Mouse (Mus musculus): ENCODE measurements around the gene Lrpprc.

Lrpprc gene

DNA sequence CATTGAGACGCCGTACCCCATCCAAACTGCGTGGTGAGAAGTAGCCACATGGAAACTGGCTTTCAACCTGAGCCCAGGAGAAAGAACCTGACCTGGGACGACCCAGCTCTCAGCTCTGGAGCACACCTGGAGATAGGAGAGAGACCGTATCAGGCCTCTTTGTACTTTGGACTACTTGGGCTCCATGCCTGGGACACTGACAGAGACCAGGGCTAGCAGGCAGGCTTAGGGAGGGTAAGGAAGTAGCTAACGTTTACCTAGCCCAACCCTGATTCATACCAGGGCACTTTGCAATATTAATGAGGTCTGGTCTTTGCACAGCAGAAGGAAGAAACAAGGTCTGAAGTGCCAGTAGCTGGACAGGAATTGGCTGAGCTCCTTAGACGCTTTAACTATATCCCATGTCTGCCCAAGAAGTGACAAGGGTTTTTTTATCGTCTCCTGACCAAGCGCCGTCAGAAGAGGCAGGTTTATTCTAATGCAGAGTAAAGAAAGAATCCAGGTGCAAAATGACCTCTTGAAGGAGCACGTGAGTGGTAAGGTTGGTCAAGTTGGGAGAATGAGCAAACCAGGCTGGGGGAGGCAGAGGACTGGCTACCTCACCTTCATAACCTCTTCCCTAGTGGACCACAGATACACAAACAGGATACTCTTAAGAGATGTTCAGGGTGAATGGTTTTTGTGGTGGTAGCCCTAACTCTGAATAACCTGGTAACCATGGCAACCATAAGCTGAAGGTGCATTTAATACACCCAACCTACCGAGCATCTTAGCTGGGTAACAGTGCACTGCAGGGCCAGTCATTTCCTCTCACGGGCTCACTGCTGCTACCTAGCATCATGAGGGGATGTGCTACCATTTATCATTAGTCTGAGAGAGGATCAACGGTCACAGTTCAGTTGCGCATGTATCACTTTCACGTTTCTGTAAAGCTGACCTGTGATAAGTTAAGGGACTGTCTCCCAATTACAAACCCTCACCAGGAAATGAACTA is 117.9 kb downstream of the Lrpprc start:
- in situ Hi-C loops (cut with MseI, MboI), result no loop called here

DNA sequence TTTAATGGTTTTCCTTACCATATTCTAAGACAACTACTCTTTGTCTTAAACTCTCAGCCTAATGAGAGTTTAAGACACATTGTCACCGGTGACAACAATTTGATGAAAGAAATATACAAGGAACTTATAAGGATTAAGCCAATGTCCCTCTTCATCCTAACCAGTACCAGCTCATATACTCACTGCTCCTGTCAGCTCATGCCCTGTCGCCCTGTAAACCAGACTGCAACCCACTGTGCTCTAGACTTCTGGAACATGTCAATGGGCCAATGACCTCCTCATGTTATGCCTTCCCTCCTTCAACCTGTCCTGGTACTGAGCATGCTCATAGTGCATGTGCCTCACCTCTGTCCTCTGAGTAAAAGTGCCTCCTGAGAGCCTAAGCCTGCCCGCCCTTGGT is 122.7 kb downstream of the Lrpprc start:
- in situ Hi-C loops (cut with MseI, MboI), result no loop called here

GRCm38 (mm10) chr17:84665691-84666090 is 124.9 kb downstream of the Lrpprc start:
- in situ Hi-C loops (cut with MseI, MboI), result no loop called here

DNA sequence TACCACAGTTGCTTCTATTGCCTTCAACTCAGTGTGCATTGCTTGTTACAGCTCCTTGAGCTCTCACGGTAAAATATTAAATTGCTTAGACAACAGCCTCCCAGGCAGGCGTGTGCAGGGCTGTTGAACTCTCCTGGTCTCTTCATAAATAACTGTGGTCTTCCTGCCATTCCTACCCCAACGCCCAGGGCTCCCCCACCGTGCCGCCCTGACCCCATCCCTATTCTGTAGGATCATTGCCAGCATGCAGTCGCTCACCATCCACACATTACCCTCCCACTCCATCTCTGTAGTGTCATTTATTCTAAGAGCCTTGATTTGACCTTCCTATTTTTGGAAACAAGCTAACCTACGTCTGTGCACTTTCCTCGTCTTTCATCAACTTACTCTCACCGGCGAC is 125.5 kb downstream of the Lrpprc start:
- in situ Hi-C loops (cut with MseI, MboI), result no loop called here

GRCm38 (mm10) chr17:84658951-84659350 is 131.6 kb downstream of the Lrpprc start:
- in situ Hi-C loops (cut with MseI, MboI), result no loop called here

DNA sequence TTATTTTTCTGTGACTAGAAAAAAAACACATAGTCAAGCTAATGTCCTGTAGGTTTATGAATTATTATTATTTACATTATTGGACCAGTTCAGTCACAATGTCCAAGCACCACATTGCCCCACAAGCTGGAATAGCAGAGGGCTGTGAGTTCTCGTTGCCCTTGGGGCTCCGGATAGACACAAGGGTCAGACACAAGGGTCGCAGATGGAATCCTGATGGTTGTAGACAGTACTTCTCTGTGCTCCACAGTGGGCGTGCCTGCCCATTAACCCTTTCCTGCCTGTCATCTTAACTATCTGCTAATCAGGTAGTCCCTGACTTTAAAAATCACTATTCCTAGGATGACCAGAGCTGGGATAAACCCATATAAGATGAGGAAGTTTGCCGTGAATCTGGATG is 132.4 kb downstream of the Lrpprc start:
- in situ Hi-C loops (cut with MseI, MboI), result no loop called here

GRCm38 (mm10) chr17:84657782-84658181 is 132.8 kb downstream of the Lrpprc start:
- in situ Hi-C loops (cut with MseI, MboI), result no loop called here

- in situ Hi-C loops (cut with MseI, MboI), result no loop called here
Observed at GRCm38 (mm10) chr17:84657422-84657732, 133.2 kb downstream of the Lrpprc start.

- in situ Hi-C loops (cut with MseI, MboI), result no loop called here
Observed at GRCm38 (mm10) chr17:84656653-84657421, 133.8 kb downstream of the Lrpprc start.

DNA sequence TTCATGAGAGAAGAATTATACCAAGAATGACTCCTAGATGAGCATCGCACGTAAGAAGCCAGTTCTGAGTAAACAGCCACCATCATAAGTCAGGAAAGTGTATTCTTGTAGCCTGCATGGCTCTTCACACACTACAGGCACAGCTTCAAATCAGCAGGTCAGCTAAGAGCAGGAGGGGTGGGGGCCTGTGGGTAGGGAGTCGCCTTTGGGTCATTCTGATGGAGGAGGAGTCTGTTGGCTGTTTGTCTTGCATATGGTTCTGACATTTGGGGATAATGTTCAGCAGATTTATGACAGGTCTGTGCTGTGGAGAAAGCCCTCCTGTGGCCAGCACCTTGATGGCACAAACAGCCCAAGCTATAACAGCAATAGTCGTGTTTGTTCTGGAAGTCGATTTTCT is 134.4 kb downstream of the Lrpprc start:
- in situ Hi-C loops (cut with MseI, MboI), result no loop called here
